Mouse (Mus musculus) A20 (cell line): ENCODE measurements around the gene Dctn3.
"Not testable (repeated sequence)": the region's sequence is repeated elsewhere in the genome, so short reads cannot be mapped to it uniquely, and the experiment has no call there.

Source experiments
- DNase-seq: peaks from one replicate; pipeline ENCODE4 v3.0.0-alpha.2; 2011; ENCODE audit warnings: low read depth, low spot score

The Dctn3 gene

GRCm38 (mm10) chr4:41722918-41723351 lies at the start of gene Dctn3:
Gene Dctn3, minus strand, starts transcription at chr4:41723170.
- peak; percentile 93 for DNase-seq

GRCm38 (mm10) chr4:41767301-41767700 lies 44.3 kb upstream of the Dctn3 start:
- DNase-seq = not testable (repeated sequence)

- DNase-seq = not testable (repeated sequence)
Observed at GRCm38 (mm10) chr4:41763176-41763575, 40.2 kb upstream of the Dctn3 start.

GRCm38 (mm10) chr4:41762688-41763114 lies 39.7 kb upstream of the Dctn3 start:
- DNase-seq = not testable (repeated sequence)

- DNase-seq = no peak
Observed at GRCm38 (mm10) chr4:41762099-41762687, 39.2 kb upstream of the Dctn3 start.

GRCm38 (mm10) chr4:41761680-41762079 lies 38.7 kb upstream of the Dctn3 start:
- DNase-seq = no peak

- DNase-seq = no peak
Observed at GRCm38 (mm10) chr4:41760911-41761310, 37.9 kb upstream of the Dctn3 start.

GRCm38 (mm10) chr4:41760288-41760721 lies 37.3 kb upstream of the Dctn3 start:
- no peak for DNase-seq

- no peak for DNase-seq
Observed at GRCm38 (mm10) chr4:41759656-41760287, 36.8 kb upstream of the Dctn3 start.

- DNase-seq = no peak
Observed at GRCm38 (mm10) chr4:41759206-41759605, 36.2 kb upstream of the Dctn3 start.

- no peak for DNase-seq
Observed at GRCm38 (mm10) chr4:41758701-41759100, 35.7 kb upstream of the Dctn3 start.

GRCm38 (mm10) chr4:41758021-41758420 lies 35.1 kb upstream of the Dctn3 start:
- no peak for DNase-seq

- DNase-seq = no peak
Observed at GRCm38 (mm10) chr4:41757321-41757720, 34.4 kb upstream of the Dctn3 start.

GRCm38 (mm10) chr4:41756440-41756839 lies 33.5 kb upstream of the Dctn3 start:
- no peak for DNase-seq

- DNase-seq = peak; percentile 96
Observed at GRCm38 (mm10) chr4:41755338-41756305, 32.7 kb upstream of the Dctn3 start, which contains the start of gene Sigmar1. Gene Sigmar1, minus strand, starts transcription at chr4:41756157.

- no peak for DNase-seq
Observed at GRCm38 (mm10) chr4:41754797-41755337, 31.9 kb upstream of the Dctn3 start, which contains the start of gene Galt. Gene Galt, plus strand, starts transcription at chr4:41755228.

GRCm38 (mm10) chr4:41745021-41745420 lies 22.1 kb upstream of the Dctn3 start:
- no peak for DNase-seq

GRCm38 (mm10) chr4:41744131-41744530 lies 21.2 kb upstream of the Dctn3 start:
- DNase-seq = no peak

- peak; percentile 98 for DNase-seq
Observed at GRCm38 (mm10) chr4:41741158-41741560, 18.2 kb upstream of the Dctn3 start.

- DNase-seq = peak; percentile 84
Observed at GRCm38 (mm10) chr4:41740380-41741157, 17.6 kb upstream of the Dctn3 start.

- DNase-seq = no peak
Observed at GRCm38 (mm10) chr4:41739260-41739659, 16.3 kb upstream of the Dctn3 start.
